Mouse (Mus musculus): ENCODE data around the gene Eme1. TPM values are rescaled to one million over a fixed set of nuclear protein-coding genes. Genes with fewer than 3 reads are reported as not detected.

The Eme1 gene
- polyA plus RNA-seq, 1 experiment from 2014 or later: 10.2 TPM

Other genes starting within 250 kb of the Eme1 start
- gene Cacna1g, start 179.8 kb downstream of the Eme1 start, polyA plus RNA-seq (2014; fragmentation: Nextera tagmentation; extraction: Ambion mirVana): 7.7 TPM in 2 replicates
- not detected in 2 replicates for gene Spata20, start 167.8 kb downstream of the Eme1 start, polyA plus RNA-seq (2014; fragmentation: Nextera tagmentation; extraction: Ambion mirVana)
- 11.4 TPM in 2 replicates for gene Epn3, start 154.0 kb downstream of the Eme1 start, polyA plus RNA-seq (2014; fragmentation: Nextera tagmentation; extraction: Ambion mirVana)
- gene Mycbpap, start 132.2 kb downstream of the Eme1 start, polyA plus RNA-seq (2014; fragmentation: Nextera tagmentation; extraction: Ambion mirVana): 4.7 and 6.6 TPM in 2 replicates
- gene Rsad1, start 104.7 kb downstream of the Eme1 start, polyA plus RNA-seq (2014; fragmentation: Nextera tagmentation; extraction: Ambion mirVana): 5.4 and 6.9 TPM in 2 replicates
- 0.15 and 0.42 TPM in 2 replicates for gene Chad, start 88.9 kb downstream of the Eme1 start, polyA plus RNA-seq (2014; fragmentation: Nextera tagmentation; extraction: Ambion mirVana)
- 3.9 and 4.0 TPM in 2 replicates for gene Acsf2, start 52.1 kb downstream of the Eme1 start, polyA plus RNA-seq (2014; fragmentation: Nextera tagmentation; extraction: Ambion mirVana)
- 104 and 110 TPM in 2 replicates for gene Lrrc59, start 24.2 kb downstream of the Eme1 start, polyA plus RNA-seq (2014; fragmentation: Nextera tagmentation; extraction: Ambion mirVana)
- gene Mrpl27, start 197 bp downstream of the Eme1 start, polyA plus RNA-seq (2014; fragmentation: Nextera tagmentation; extraction: Ambion mirVana): 131 and 147 TPM in 2 replicates
- gene Xylt2, start 23.6 kb upstream of the Eme1 start, polyA plus RNA-seq (2014; fragmentation: Nextera tagmentation; extraction: Ambion mirVana): 10.4 and 13.8 TPM in 2 replicates
- gene Gm11541, start 50.5 kb upstream of the Eme1 start, polyA plus RNA-seq (2014; fragmentation: Nextera tagmentation; extraction: Ambion mirVana): not detected in 2 replicates
- gene Cdc34b, start 87.8 kb upstream of the Eme1 start, polyA plus RNA-seq (2014; fragmentation: Nextera tagmentation; extraction: Ambion mirVana): 0.18 TPM in 1 of 2 replicates, not detected in the other
- not detected in 2 replicates for gene Tmem92, start 128.7 kb upstream of the Eme1 start, polyA plus RNA-seq (2014; fragmentation: Nextera tagmentation; extraction: Ambion mirVana)